Mouse (Mus musculus): ENCODE measurements around the gene Ptbp1. TPM values are rescaled to one million over a fixed set of nuclear protein-coding genes. Genes with fewer than 3 reads are reported as not detected.
A peak's percentile ranks its signal among the peaks of the same experiment; 100 is the strongest.

Gene Ptbp1
- polyA plus RNA-seq (2014; fragmentation: Nextera tagmentation; extraction: Ambion mirVana): 215 and 216 TPM in 2 replicates

GRCm38 (mm10) chr10:79853860-79854795 is at the start of gene Ptbp1:
Gene Ptbp1, plus strand, starts transcription at chr10:79854427.
- H3K27ac ChIP-seq (ENCODE audit: low read depth, low read length): peak within 1 kb of the TSS; percentile 100
- no peaks in the 10 kb centered on the region for H3K9me3 ChIP-seq (ENCODE audit: control insufficient read depth, low read length)
- peaks cover 48% of the 10 kb centered on the region for H3K4me1 ChIP-seq (ENCODE audit: control insufficient read depth, insufficient read depth, low read length)
- peak within 1 kb of the TSS; percentile 94 for H3K4me2 ChIP-seq (ENCODE audit: low read depth)
- peak within 1 kb of the TSS; percentile 99 for H3K9ac ChIP-seq (ENCODE audit: low read length)
- H3K27me3 ChIP-seq (ENCODE audit: control insufficient read depth, insufficient read depth, low read length): no peaks in the 10 kb centered on the region
- peaks cover 8% of the 10 kb centered on the region for H3K36me3 ChIP-seq (ENCODE audit: control insufficient read depth, insufficient read depth, low read length)
- ATAC-seq (ENCODE audit: insufficient read depth, low FRiP score, low TSS enrichment) (peak; percentile 90), DNase-seq (ENCODE audit: low spot score) (peak; percentile 100)
- peak within 1 kb of the TSS; percentile 99 for H3K4me3 ChIP-seq (ENCODE audit: low read depth, low read length)
- WGBS: under 1% methylated on average over 75 of the region's 75 CpGs

DNA sequence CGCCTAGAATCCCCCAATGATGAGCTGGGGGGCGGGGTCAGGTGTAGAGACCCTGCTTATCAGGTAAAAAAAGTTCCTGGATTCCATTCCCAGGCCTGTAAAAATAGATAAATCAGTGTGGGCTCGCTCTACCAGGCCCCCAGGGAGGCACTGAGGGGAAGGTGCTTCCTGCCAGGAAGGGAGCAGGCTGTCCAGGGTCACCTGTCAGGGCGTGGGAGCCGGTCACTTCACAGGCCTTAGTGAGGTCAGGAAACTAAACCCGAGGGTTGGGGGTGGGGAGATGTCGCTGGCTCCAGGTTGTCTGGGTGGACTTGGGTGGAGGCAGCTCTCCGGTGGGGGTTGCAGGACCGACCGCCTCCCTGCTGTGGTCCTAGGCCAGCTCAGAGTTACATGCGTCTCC is 48.6 kb upstream of the Ptbp1 start:
- WGBS: 68% methylated on average over 11 of the region's 11 CpGs

GRCm38 (mm10) chr10:79806331-79806730 is 47.9 kb upstream of the Ptbp1 start:
- no peak for DNase-seq (ENCODE audit: low spot score)
- Histone ChIP-seq H3K27ac (ENCODE audit: low read depth, low read length) (0 out of 2 replicates have a peak overlapping the region, but pooled peaks have one; percentile 20), H3K27me3 (ENCODE audit: control insufficient read depth, insufficient read depth, low read length) (no peaks in the 10 kb centered on the region), H3K4me1 (ENCODE audit: control insufficient read depth, insufficient read depth, low read length) (peaks cover 54% of the 10 kb centered on the region), H3K9me3 (ENCODE audit: control insufficient read depth, low read length) (no peaks in the 10 kb centered on the region), H3K4me3 (ENCODE audit: low read depth, low read length) (no peak overlapping the region), H3K4me2 (ENCODE audit: low read depth) (no peak overlapping the region), H3K9ac (ENCODE audit: low read length) (no peak overlapping the region; the same call in 1 of the 2 replicates), H3K36me3 (ENCODE audit: control insufficient read depth, insufficient read depth, low read length) (peaks cover 8% of the 10 kb centered on the region)
- no peak for ATAC-seq (ENCODE audit: insufficient read depth, low FRiP score, low TSS enrichment)
- 88% methylated on average over 9 of the region's 9 CpGs for WGBS

More for the DNA sequence above, 48.6 kb upstream of the Ptbp1 start:
- H3K4me1 ChIP-seq (ENCODE audit: control insufficient read depth, insufficient read depth, low read length): peaks cover 54% of the 10 kb centered on the region
- no peaks in the 10 kb centered on the region for H3K9me3 ChIP-seq (ENCODE audit: control insufficient read depth, low read length)
- peak overlapping the region; percentile 4; the same call in 1 of the 2 replicates for H3K9ac ChIP-seq (ENCODE audit: low read length)
- DNase-seq (ENCODE audit: low spot score): no peak
- no peak overlapping the region for H3K4me3 ChIP-seq (ENCODE audit: low read depth, low read length)
- 0 out of 2 replicates have a peak overlapping the region, but pooled peaks have one; percentile 20 for H3K27ac ChIP-seq (ENCODE audit: low read depth, low read length)
- no peak for ATAC-seq (ENCODE audit: insufficient read depth, low FRiP score, low TSS enrichment)
- H3K27me3 ChIP-seq (ENCODE audit: control insufficient read depth, insufficient read depth, low read length): no peaks in the 10 kb centered on the region
- peaks cover 8% of the 10 kb centered on the region for H3K36me3 ChIP-seq (ENCODE audit: control insufficient read depth, insufficient read depth, low read length)
- no peak overlapping the region for H3K4me2 ChIP-seq (ENCODE audit: low read depth)

- Histone ChIP-seq H3K36me3 (ENCODE audit: control insufficient read depth, insufficient read depth, low read length) (peaks cover 8% of the 10 kb centered on the region), H3K4me1 (ENCODE audit: control insufficient read depth, insufficient read depth, low read length) (peaks cover 48% of the 10 kb centered on the region), H3K9ac (ENCODE audit: low read length) (no peak overlapping the region; the same call in 1 of the 2 replicates), H3K9me3 (ENCODE audit: control insufficient read depth, low read length) (no peaks in the 10 kb centered on the region), H3K27ac (ENCODE audit: low read depth, low read length) (no peak overlapping the region), H3K4me3 (ENCODE audit: low read depth, low read length) (no peak overlapping the region), H3K27me3 (ENCODE audit: control insufficient read depth, insufficient read depth, low read length) (no peaks in the 10 kb centered on the region), H3K4me2 (ENCODE audit: low read depth) (no peak overlapping the region)
- 76% methylated on average over 10 of the region's 10 CpGs for WGBS
- no peak for DNase-seq (ENCODE audit: low spot score)
- no peak for ATAC-seq (ENCODE audit: insufficient read depth, low FRiP score, low TSS enrichment)
Observed at GRCm38 (mm10) chr10:79806972-79807371, 47.3 kb upstream of the Ptbp1 start.

DNA sequence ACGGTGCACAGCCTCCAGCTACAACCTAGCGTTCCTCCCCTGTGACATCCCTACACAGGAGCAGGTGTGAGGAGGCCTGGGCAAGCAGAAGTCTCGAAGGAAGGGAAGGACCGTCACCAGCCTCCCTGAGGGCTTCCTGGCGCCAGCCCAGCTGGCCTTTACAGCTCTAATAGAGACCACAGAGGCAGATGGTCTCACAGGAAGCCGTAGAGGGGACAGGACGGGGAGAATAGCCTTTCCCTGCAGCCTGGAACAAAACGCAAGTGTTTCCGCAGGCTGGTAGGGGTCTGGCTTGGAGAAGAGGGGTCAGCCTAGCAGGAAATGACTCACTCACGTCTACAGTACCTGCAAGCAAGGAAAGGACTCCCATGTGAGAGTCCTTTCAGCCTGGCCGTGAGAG is 46.4 kb upstream of the Ptbp1 start:
- 52% methylated on average over 11 of the region's 11 CpGs for WGBS
- H3K36me3 ChIP-seq (ENCODE audit: control insufficient read depth, insufficient read depth, low read length): peaks cover 8% of the 10 kb centered on the region
- H3K9me3 ChIP-seq (ENCODE audit: control insufficient read depth, low read length): no peaks in the 10 kb centered on the region
- H3K4me1 ChIP-seq (ENCODE audit: control insufficient read depth, insufficient read depth, low read length): peaks cover 40% of the 10 kb centered on the region
- DNase-seq (ENCODE audit: low spot score) (no peak), ATAC-seq (ENCODE audit: insufficient read depth, low FRiP score, low TSS enrichment) (no peak)
- peak overlapping the region; percentile 64; the same call in 1 of the 2 replicates for H3K27ac ChIP-seq (ENCODE audit: low read depth, low read length)
- no peak overlapping the region for H3K4me3 ChIP-seq (ENCODE audit: low read depth, low read length)
- no peak overlapping the region for H3K4me2 ChIP-seq (ENCODE audit: low read depth)
- H3K9ac ChIP-seq (ENCODE audit: low read length): 0 out of 2 replicates have a peak overlapping the region, but pooled peaks have one; percentile 12
- no peaks in the 10 kb centered on the region for H3K27me3 ChIP-seq (ENCODE audit: control insufficient read depth, insufficient read depth, low read length)

- 0 out of 2 replicates have a peak overlapping the region, but pooled peaks have one; percentile 64 for H3K27ac ChIP-seq (ENCODE audit: low read depth, low read length)
- no peaks in the 10 kb centered on the region for H3K9me3 ChIP-seq (ENCODE audit: control insufficient read depth, low read length)
- H3K9ac ChIP-seq (ENCODE audit: low read length): no peak overlapping the region
- WGBS: 90% methylated on average over 11 of the region's 11 CpGs
- H3K36me3 ChIP-seq (ENCODE audit: control insufficient read depth, insufficient read depth, low read length): peaks cover 8% of the 10 kb centered on the region
- H3K4me3 ChIP-seq (ENCODE audit: low read depth, low read length): no peak overlapping the region
- H3K4me1 ChIP-seq (ENCODE audit: control insufficient read depth, insufficient read depth, low read length): peaks cover 31% of the 10 kb centered on the region
- DNase-seq (ENCODE audit: low spot score): no peak
- no peak overlapping the region for H3K4me2 ChIP-seq (ENCODE audit: low read depth)
- H3K27me3 ChIP-seq (ENCODE audit: control insufficient read depth, insufficient read depth, low read length): no peaks in the 10 kb centered on the region
- ATAC-seq (ENCODE audit: insufficient read depth, low FRiP score, low TSS enrichment): no peak
Observed at GRCm38 (mm10) chr10:79808728-79809127, 45.5 kb upstream of the Ptbp1 start.

GRCm38 (mm10) chr10:79811736-79812637 is 42.2 kb upstream of the Ptbp1 start:
- H3K9me3 ChIP-seq (ENCODE audit: control insufficient read depth, low read length): no peaks in the 10 kb centered on the region
- peak; percentile 40; the same call in 1 of the 2 replicates for ATAC-seq (ENCODE audit: insufficient read depth, low FRiP score, low TSS enrichment)
- H3K36me3 ChIP-seq (ENCODE audit: control insufficient read depth, insufficient read depth, low read length): peaks cover 13% of the 10 kb centered on the region
- H3K27ac ChIP-seq (ENCODE audit: low read depth, low read length): no peak overlapping the region
- H3K27me3 ChIP-seq (ENCODE audit: control insufficient read depth, insufficient read depth, low read length): no peaks in the 10 kb centered on the region
- H3K4me3 ChIP-seq (ENCODE audit: low read depth, low read length): no peak overlapping the region
- DNase-seq (ENCODE audit: low spot score): peak; percentile 89
- no peak overlapping the region for H3K4me2 ChIP-seq (ENCODE audit: low read depth)
- no peak overlapping the region for H3K9ac ChIP-seq (ENCODE audit: low read length)
- WGBS: 27% methylated on average over 15 of the region's 15 CpGs
- peaks cover 5% of the 10 kb centered on the region; the same call in 1 of the 2 replicates for H3K4me1 ChIP-seq (ENCODE audit: control insufficient read depth, insufficient read depth, low read length)

DNA sequence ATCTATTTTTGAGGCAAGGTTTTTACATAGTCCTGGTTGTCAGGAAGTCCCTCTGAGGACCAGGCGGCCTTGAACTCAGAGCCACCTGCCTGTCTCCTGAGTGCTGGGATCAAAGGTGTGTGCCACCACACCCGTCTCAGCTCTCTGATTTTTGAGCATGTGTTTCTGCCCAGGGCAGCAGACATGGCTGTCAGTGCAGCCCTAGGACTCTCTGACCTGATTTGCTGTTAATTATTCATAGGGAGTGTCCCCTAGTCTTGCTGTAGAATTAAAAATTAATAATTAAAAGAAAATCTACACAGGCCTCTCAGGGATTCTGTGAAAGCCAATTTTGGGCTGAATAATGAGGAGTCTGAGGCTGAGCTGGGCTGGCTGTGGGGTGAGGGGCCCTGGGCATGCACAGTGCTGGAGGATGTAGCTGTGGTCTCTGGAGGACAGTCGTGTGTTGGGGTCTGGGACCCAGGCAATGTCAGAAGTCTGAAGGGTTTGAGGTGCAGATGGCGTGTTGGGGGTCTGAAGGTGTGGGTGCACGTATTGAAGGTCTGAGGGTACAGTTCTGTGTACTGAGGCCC is 39.9 kb upstream of the Ptbp1 start:
- no peak overlapping the region for H3K27ac ChIP-seq (ENCODE audit: low read depth, low read length)
- DNase-seq (ENCODE audit: low spot score): no peak
- H3K27me3 ChIP-seq (ENCODE audit: control insufficient read depth, insufficient read depth, low read length): no peaks in the 10 kb centered on the region
- H3K4me2 ChIP-seq (ENCODE audit: low read depth): no peak overlapping the region
- no peak overlapping the region for H3K4me3 ChIP-seq (ENCODE audit: low read depth, low read length)
- ATAC-seq (ENCODE audit: insufficient read depth, low FRiP score, low TSS enrichment): no peak
- H3K9ac ChIP-seq (ENCODE audit: low read length): no peak overlapping the region
- no peaks in the 10 kb centered on the region for H3K9me3 ChIP-seq (ENCODE audit: control insufficient read depth, low read length)
- WGBS: 86% methylated on average over 5 of the region's 5 CpGs
- H3K36me3 ChIP-seq (ENCODE audit: control insufficient read depth, insufficient read depth, low read length): peaks cover 11% of the 10 kb centered on the region
- H3K4me1 ChIP-seq (ENCODE audit: control insufficient read depth, insufficient read depth, low read length): no peaks in the 10 kb centered on the region
